Mouse (Mus musculus) adrenal gland, adult 18-20 months (tissue): ENCODE measurements around the gene Qsox1. TPM values are rescaled to one million over a fixed set of nuclear protein-coding genes. Genes with fewer than 3 reads are reported as not detected.

Experiments used
- DNase-seq, 2 experiments: peaks; one replicate each; pipeline ENCODE4 v3.0.0; 2021 to 2022; ENCODE audit warnings: low spot score in 2 of 2
- total RNA-seq, 2 experiments: library from RNA; stranded (reverse); gene quantifications; 1 replicate in 1 of 2; 2 replicates in 1 of 2; pipeline ENCODE4 v1.2.3; 2021

The Qsox1 gene
- total RNA-seq, 2 experiments from 2014 or later = 50.2 to 68.5 TPM

- no peak for DNase-seq
These were observed 62.0 kb downstream of the Qsox1 start for GRCm38 (mm10) chr1:155750517-155751178.

- DNase-seq = no peak
These were observed 64.8 kb downstream of the Qsox1 start for GRCm38 (mm10) chr1:155747911-155748310.

GRCm38 (mm10) chr1:155747011-155747410, 65.7 kb downstream of the Qsox1 start:
- DNase-seq = no peak

- no peak for DNase-seq
These were observed 70.0 kb downstream of the Qsox1 start for GRCm38 (mm10) chr1:155742411-155743363.

GRCm38 (mm10) chr1:155741988-155742387, 70.7 kb downstream of the Qsox1 start:
- DNase-seq = no peak

- no peak for DNase-seq
These were observed 71.2 kb downstream of the Qsox1 start for GRCm38 (mm10) chr1:155741378-155741945.

- DNase-seq = no peak
These were observed 71.9 kb downstream of the Qsox1 start for GRCm38 (mm10) chr1:155740622-155741377.

GRCm38 (mm10) chr1:155737809-155738383, 74.8 kb downstream of the Qsox1 start:
- no peak for DNase-seq

- DNase-seq = no peak
These were observed 75.5 kb downstream of the Qsox1 start for GRCm38 (mm10) chr1:155737017-155737808.

- DNase-seq = no peak
These were observed 76.4 kb downstream of the Qsox1 start for GRCm38 (mm10) chr1:155736096-155736825.

- no peak for DNase-seq
These were observed 81.5 kb downstream of the Qsox1 start for GRCm38 (mm10) chr1:155731156-155731555.

- no peak for DNase-seq
These were observed 83.4 kb downstream of the Qsox1 start for GRCm38 (mm10) chr1:155729113-155729795.

GRCm38 (mm10) chr1:155727830-155728229, 84.9 kb downstream of the Qsox1 start:
- DNase-seq = no peak

Other genes starting within 250 kb of the Qsox1 start
- gene Lhx4, start 61.2 kb downstream of the Qsox1 start, total RNA-seq = under 1 TPM in 1 of 2 experiments, not detected in 1; 0.06 TPM
- gene Cep350, start 160.4 kb upstream of the Qsox1 start, total RNA-seq = 10 to 100 TPM; 27.7 to 33.2 TPM
- gene Tor1aip2, start 222.5 kb upstream of the Qsox1 start, total RNA-seq = 100 to 1,000 TPM; 110 to 165 TPM
- gene Tor1aip1, start 223.6 kb upstream of the Qsox1 start, total RNA-seq = 100 to 1,000 TPM; 102 to 127 TPM